11 mouse cellular contexts compared by ENCODE assay signal in genomic region chr4:56721469-56721868, GRCm38 (mm10). TPM values are rescaled to one million over a fixed set of nuclear protein-coding genes. Genes with fewer than 3 reads are reported as not detected.
DNase-seq lines count a peak whose midpoint lies in the region; ATAC-seq and TF ChIP-seq lines count a peak whose summit lies in the region.
"Had no signal": no experiment of that assay in that cellular context is flagged by ENCODE, and none has a peak within 500 bp of the region (broad histone marks: within the 10 kb centered on the region; RNA-seq: fewer than 3 reads in every experiment).

No protein-coding gene starts in this region.

- H3K4me2 ChIP-seq in heart, postnatal 0 days (ENCODE audit: low read depth, low read length): no peak overlapping the region
- no peak overlapping the region for H3K4me2 ChIP-seq in lung, postnatal 0 days (replicated peaks; ENCODE audit: low read depth, low read length)
- no peak overlapping the region for H3K4me2 ChIP-seq in forebrain, embryonic 13.5 days
- H3K4me2 ChIP-seq: embryonic facial prominence, embryonic 12.5 days had no signal

- TF ChIP-seq CTCF in heart, postnatal 0 days (IDR thresholded peaks at IDR 0.05; ENCODE audit: low read depth): peak; percentile 55
- TF ChIP-seq CTCF in lung, postnatal 0 days (IDR thresholded peaks at IDR 0.05): peak; percentile 74

- no peak for ATAC-seq in heart, postnatal 0 days (ENCODE audit: insufficient read depth, low read depth)
- no peak for ATAC-seq in lung, postnatal 0 days
- ATAC-seq in forebrain, embryonic 13.5 days: no peak

- no peaks in the 10 kb centered on the region for H3K36me3 ChIP-seq in heart, postnatal 0 days (replicated peaks; ENCODE audit: control insufficient read depth, insufficient read depth, low read length)
- H3K36me3 ChIP-seq in lung, postnatal 0 days (ENCODE audit: insufficient read depth, low read length): no peaks in the 10 kb centered on the region
- no peaks in the 10 kb centered on the region for H3K36me3 ChIP-seq in forebrain, embryonic 13.5 days (ENCODE audit: poor library complexity, severe bottlenecking)
- H3K36me3 ChIP-seq: embryonic facial prominence, embryonic 12.5 days had no signal

- H3K9ac ChIP-seq in heart, postnatal 0 days (replicated peaks; ENCODE audit: low read depth, low read length): no peak overlapping the region
- H3K9ac ChIP-seq in lung, postnatal 0 days (replicated peaks; ENCODE audit: low read depth): no peak overlapping the region
- no peak overlapping the region for H3K9ac ChIP-seq in forebrain, embryonic 13.5 days
- H3K9ac ChIP-seq: embryonic facial prominence, embryonic 12.5 days had no signal

- H3K4me3 ChIP-seq in heart, postnatal 0 days (ENCODE audit: low read depth, low read length): no peak overlapping the region
- no peak overlapping the region for H3K4me3 ChIP-seq in lung, postnatal 0 days (ENCODE audit: low read depth, low read length)
- no peak overlapping the region for H3K4me3 ChIP-seq in forebrain, embryonic 13.5 days
- H3K4me3 ChIP-seq: embryonic facial prominence, embryonic 12.5 days had no signal

- H3K9me3 ChIP-seq in heart, postnatal 0 days (replicated peaks; ENCODE audit: control insufficient read depth, low read length): no peaks in the 10 kb centered on the region
- H3K9me3 ChIP-seq in lung, postnatal 0 days (ENCODE audit: low read length): no peaks in the 10 kb centered on the region
- no peaks in the 10 kb centered on the region for H3K9me3 ChIP-seq in forebrain, embryonic 13.5 days (replicated peaks)
- H3K9me3 ChIP-seq: embryonic facial prominence, embryonic 12.5 days had no signal

- peak; percentile 35 for DNase-seq in heart, postnatal 0 days (ENCODE audit: low spot score)
- no peak for DNase-seq in heart, adult 18-20 months
- DNase-seq in right cerebral cortex, postnatal 14 days: peak; percentile 49
- DNase-seq in right cerebral cortex, postnatal 25 days: no peak
- DNase-seq in adrenal gland, postnatal 25 days: peak; percentile 35
- DNase-seq in lung, postnatal 0 days (ENCODE audit: low spot score): peak; percentile 48
- DNase-seq in Muller cell, postnatal 12 days (ENCODE audit: inconsistent ontology term): no peak

- 38% methylated on average over 3 of the region's 3 CpGs for WGBS in heart, postnatal 0 days
- 29% methylated on average over 3 of the region's 3 CpGs for WGBS in lung, postnatal 0 days
- 30% methylated on average over 3 of the region's 3 CpGs for WGBS in forebrain, embryonic 13.5 days

- H3K27me3 ChIP-seq in heart, postnatal 0 days (ENCODE audit: control insufficient read depth, insufficient read depth, low read length): no peaks in the 10 kb centered on the region
- H3K27me3 ChIP-seq in lung, postnatal 0 days (replicated peaks; ENCODE audit: insufficient read depth, low read length): no peaks in the 10 kb centered on the region
- H3K27me3 ChIP-seq in forebrain, embryonic 13.5 days: no peaks in the 10 kb centered on the region
- H3K27me3 ChIP-seq: embryonic facial prominence, embryonic 12.5 days had no signal

- H3K27ac ChIP-seq in heart, postnatal 0 days (ENCODE audit: low read depth): no peak overlapping the region
- no peak overlapping the region for H3K27ac ChIP-seq in lung, postnatal 0 days (ENCODE audit: low read length)
- no peak overlapping the region for H3K27ac ChIP-seq in forebrain, embryonic 13.5 days
- H3K27ac ChIP-seq: embryonic facial prominence, embryonic 12.5 days had no signal

- no peak for TF ChIP-seq EP300 in heart, postnatal 0 days (IDR thresholded peaks at IDR 0.05; ENCODE audit: low read depth)
- no peak for TF ChIP-seq EP300 in lung, postnatal 0 days (IDR thresholded peaks at IDR 0.05)

- H3K4me1 ChIP-seq in heart, postnatal 0 days (ENCODE audit: control insufficient read depth, insufficient read depth): peaks cover 37% of the 10 kb centered on the region
- no peaks in the 10 kb centered on the region for H3K4me1 ChIP-seq in lung, postnatal 0 days (ENCODE audit: insufficient read depth, low read depth, low read length)
- no peaks in the 10 kb centered on the region for H3K4me1 ChIP-seq in forebrain, embryonic 13.5 days

RNA-seq across cellular contexts. Expression of gene Gm26657, which starts 18.4 kb away (rescaled TPM):
- not detected in 2 replicates for total RNA-seq in heart, postnatal 0 days (2014; rRNA removed; ENCODE audit: low replicate concordance)
- not detected in 2 replicates for polyA plus RNA-seq in heart, postnatal 0 days (2015; fragmentation: Nextera tagmentation; extraction: Ambion mirVana)
- total RNA-seq in heart, adult 18-20 months (2021): not detected
- total RNA-seq in adrenal gland, postnatal 25 days (2021): not detected in 2 replicates
- not detected in 2 replicates for polyA plus RNA-seq in lung, postnatal 0 days (2015; fragmentation: Nextera tagmentation; extraction: Ambion mirVana)
- polyA plus RNA-seq in forebrain, embryonic 13.5 days (2015; fragmentation: Nextera tagmentation; extraction: Ambion mirVana): not detected in 2 replicates
- total RNA-seq: layer of hippocampus, postnatal 14 days; neutrophil, adult 5-6 weeks had no signal
- polyA plus RNA-seq: embryonic facial prominence, embryonic 12.5 days had no signal

RNA-seq across cellular contexts. Expression of gene Actl7b, which starts 19.8 kb away (rescaled TPM):
- 0.35 TPM in 1 of 2 replicates, not detected in the other for total RNA-seq in heart, postnatal 0 days (2014; rRNA removed; ENCODE audit: low replicate concordance)
- not detected in 2 replicates for polyA plus RNA-seq in heart, postnatal 0 days (2015; fragmentation: Nextera tagmentation; extraction: Ambion mirVana)
- not detected for total RNA-seq in heart, adult 18-20 months (2021)
- total RNA-seq in adrenal gland, postnatal 25 days (2021): not detected in 2 replicates
- 0.08 TPM in 1 of 2 replicates, not detected in the other for polyA plus RNA-seq in lung, postnatal 0 days (2015; fragmentation: Nextera tagmentation; extraction: Ambion mirVana)
- not detected in 2 replicates for polyA plus RNA-seq in forebrain, embryonic 13.5 days (2015; fragmentation: Nextera tagmentation; extraction: Ambion mirVana)
- polyA plus RNA-seq: embryonic facial prominence, embryonic 12.5 days had no signal

RNA-seq across cellular contexts. Expression of gene Actl7a, which starts 21.7 kb away (rescaled TPM):
- total RNA-seq in heart, postnatal 0 days (2014; rRNA removed; ENCODE audit: low replicate concordance): not detected in 2 replicates
- not detected in 2 replicates for polyA plus RNA-seq in heart, postnatal 0 days (2015; fragmentation: Nextera tagmentation; extraction: Ambion mirVana)
- not detected for total RNA-seq in heart, adult 18-20 months (2021)
- total RNA-seq in adrenal gland, postnatal 25 days (2021): not detected in 2 replicates
- polyA plus RNA-seq in lung, postnatal 0 days (2015; fragmentation: Nextera tagmentation; extraction: Ambion mirVana): not detected in 2 replicates
- not detected in 2 replicates for polyA plus RNA-seq in forebrain, embryonic 13.5 days (2015; fragmentation: Nextera tagmentation; extraction: Ambion mirVana)
- total RNA-seq: layer of hippocampus, postnatal 14 days; neutrophil, adult 5-6 weeks had no signal
- polyA plus RNA-seq: embryonic facial prominence, embryonic 12.5 days had no signal

Comparison
In these comparisons a context has a peak if more than half of its experiments do, and no peak if none do; other contexts are left out.
1. DNase-seq: peak in heart, postnatal 0 days (single experiment), right cerebral cortex, postnatal 14 days (single experiment), adrenal gland, postnatal 25 days (single experiment) and lung, postnatal 0 days (single experiment); none in heart, adult 18-20 months (0 of 2), right cerebral cortex, postnatal 25 days (single experiment) and Muller cell, postnatal 12 days (single experiment).